Mouse (Mus musculus): Measurements from ENCODE around the gene Exoc4.

The Exoc4 gene

DNA sequence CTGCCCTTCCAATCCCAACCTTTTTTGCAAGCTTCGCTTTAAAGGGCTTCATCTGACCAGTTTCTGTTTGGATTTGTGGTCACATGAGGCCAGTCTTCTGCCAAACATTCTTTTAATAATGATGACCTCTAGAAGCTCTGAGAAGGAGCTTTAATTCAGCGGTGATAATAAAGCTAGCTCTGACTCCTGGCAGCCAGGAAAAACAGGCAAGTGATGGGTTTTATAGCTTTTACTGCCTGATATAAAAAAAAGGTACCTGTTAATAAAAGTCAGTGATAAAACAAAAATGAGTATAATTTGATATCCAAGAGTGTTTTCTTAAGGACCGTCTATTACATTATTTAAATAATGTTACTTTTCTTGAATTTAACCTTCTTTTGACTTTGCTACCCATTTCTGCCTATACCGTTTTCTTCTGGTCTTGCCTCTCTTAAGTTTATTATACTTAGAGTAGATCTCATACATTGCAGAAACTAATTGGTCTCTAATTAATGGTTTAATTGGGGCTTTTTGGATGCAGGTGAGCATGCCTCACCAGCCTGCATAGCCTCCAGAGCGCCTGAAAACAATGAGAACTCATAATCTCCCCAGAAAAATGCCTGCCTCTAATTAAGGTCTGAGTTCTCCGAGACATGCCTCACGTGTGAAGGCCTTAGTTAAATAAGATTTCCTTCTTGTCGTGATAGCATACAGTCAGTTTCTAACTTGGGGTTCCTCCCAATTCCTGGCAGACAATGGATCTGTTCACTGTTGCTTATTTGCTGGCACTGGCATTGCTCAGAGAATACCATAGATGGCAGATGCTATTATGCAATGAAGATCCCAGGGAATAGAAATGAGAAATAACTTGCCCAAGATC, 681.4 kb downstream of the Exoc4 start:
- no peak for DNase-seq (ENCODE audit: low spot score in 2 of 2)

DNA sequence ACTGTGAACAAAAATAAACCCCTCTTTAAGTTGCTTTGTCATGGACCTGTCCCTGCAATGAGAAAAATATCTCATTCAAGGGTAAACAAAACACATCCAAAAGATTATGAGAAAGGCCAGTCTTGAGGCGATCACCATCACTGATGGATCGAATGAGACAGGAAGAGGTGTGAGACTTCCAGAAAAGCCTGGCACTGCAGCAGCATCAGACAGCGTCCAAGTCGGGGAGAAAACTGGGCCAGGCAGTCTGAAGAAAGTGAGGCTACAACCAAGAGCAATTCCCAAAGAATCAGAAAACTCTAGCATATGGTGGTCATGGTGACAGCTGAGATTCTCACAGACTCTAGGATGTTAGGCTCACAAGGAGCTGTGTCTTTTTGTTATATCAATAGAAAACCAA, 689.0 kb downstream of the Exoc4 start:
- DNase-seq (ENCODE audit: low spot score in 2 of 2) = no peak

DNA sequence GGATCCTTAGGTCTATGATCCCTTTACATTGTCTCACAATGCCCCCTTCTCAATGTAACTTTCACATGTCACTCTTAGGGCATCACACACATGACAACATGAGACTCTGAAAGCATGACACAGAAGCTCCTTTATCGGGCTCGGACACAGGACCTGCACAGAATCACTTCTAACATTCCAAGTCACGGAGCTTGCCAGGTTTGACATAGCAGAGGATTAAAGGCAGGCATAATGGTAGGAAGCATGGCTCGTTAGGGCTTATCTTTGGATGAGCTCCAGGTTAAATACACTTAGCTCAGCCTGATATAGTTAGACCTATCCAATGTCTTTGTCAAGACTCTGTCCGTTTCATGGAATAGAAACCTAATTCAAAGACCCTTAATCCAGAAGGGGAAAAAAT, 690.3 kb downstream of the Exoc4 start:
- no peak for DNase-seq (ENCODE audit: low spot score in 2 of 2)

DNA sequence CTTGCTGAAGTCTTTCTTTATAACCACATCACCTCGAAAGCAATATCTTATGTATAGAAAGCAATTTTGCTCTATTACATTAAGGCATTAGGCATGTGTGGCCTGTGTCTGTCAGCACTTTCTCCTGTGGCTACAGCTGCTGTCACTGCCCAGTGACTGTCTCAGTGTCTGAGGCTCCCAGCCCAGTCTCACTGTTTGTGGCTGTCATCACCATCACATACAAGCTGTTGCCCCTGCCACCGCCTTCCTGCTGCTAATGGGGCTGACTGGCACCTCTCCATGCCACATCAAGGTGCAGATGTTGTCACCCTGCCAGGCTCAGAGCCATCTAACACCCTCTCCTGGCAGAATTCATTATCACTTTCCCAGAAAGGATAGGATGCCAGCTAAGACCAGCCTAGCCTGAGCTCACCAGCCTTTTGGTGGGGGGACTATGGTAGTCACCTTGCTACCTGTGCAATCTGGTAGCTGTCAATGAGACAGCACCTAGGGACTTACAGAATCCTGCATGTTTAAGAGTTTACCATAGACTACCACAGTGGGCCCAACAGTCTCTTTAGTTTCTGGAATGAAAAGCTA, 698.1 kb downstream of the Exoc4 start:
- DNase-seq (ENCODE audit: low spot score in 2 of 2) = no peak

DNA sequence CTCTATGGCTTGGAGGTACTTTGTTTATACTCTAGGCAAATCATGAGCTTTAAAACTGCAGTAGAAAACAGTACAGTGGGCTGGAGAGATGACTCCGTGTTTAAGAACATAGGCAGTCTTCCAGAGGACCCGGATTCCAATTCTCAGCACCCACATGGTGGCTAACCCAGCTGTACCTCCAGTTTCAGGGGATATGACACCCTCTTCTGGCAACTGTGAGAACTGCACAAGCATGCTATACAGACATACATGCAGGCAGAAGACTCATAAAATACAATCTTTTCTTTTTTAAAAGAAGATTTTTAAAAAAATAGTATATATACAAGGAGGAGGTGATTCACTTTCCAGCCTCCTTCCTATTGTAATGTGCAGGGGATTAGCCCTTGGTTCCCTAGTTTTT, 701.2 kb downstream of the Exoc4 start:
- no peak for DNase-seq (ENCODE audit: low spot score in 2 of 2)

GRCm38 (mm10) chr6:33955469-33955868, 706.6 kb downstream of the Exoc4 start:
- DNase-seq (ENCODE audit: low spot score in 2 of 2) = no peak

DNA sequence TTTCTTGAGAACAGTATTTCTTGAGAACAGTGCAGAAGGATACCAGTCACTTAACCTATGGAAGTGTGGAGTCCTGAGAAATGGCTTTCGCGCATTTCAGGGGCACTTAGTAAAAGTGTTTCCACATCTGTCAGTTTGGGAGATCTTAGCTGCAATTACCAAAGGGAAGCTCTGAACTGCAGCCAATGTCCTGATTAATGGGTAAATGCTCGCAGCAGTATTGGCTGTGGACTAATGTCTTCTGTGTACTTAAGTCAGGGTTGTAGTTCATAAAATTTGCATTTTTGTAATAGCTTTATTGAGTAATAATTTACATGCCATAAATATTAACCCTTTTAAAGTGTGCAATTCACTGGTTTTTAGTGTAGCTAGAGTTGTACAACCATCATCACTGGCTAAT, 709.4 kb downstream of the Exoc4 start:
- DNase-seq (ENCODE audit: low spot score in 2 of 2) = no peak

DNA sequence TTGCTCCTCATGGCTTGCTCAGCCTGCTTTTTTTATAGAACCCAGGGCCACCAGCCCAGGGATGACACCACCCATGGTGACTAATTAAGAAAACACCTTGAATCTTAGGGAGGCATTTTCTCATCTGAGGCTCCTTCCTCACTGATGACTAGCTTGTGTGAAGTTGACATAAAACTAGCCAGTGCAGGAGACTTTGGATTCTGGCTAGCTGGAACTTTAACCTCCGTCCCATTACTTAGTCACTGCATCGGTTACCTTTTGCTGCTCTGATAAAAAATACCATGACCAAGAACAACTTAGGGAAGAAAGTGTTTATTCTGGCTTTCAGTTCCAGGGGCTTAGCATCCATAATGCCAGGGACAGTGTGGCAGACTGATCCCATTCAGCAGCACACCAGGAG, 711.9 kb downstream of the Exoc4 start:
- DNase-seq (ENCODE audit: low spot score in 2 of 2) = no peak

DNA sequence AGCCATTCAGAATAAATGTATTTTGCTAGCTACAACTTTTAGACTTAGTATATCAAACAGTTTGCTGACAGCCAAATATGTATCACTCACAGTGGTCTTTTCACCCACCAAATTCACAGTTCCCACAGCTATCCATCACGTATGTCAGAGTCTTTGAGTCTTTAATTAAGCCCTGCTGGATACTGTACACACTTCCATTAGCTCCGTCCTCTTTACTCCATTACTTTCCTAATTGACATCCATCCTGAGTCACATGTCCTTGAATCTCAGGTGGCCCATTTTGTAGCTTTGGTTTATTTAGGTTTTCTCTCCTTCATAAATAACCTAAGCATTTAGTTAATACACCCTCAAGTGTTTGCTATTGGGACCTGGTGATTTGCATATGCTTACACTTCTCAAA, 714.2 kb downstream of the Exoc4 start:
- DNase-seq (ENCODE audit: low spot score in 2 of 2) = no peak

DNA sequence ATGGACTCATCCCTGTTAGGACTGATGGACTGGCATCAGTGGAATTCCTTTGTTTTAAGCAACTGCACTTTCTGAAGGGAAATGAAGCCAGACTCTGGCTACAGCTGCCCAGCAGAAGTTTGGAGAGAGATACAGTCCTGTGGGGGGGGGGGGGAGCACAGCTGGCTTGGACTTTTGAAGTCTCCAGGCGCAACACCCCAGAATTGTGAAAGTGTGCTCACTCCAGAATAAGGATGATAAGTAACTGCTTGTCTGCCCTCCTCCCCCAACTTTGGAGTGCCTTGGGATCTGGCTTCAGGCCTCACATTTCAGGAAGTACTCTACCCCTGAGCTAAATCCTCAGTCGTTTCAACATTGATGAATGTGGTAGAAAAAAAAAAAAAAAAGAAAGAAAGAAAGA, 716.7 kb downstream of the Exoc4 start:
- no peak for DNase-seq (ENCODE audit: low spot score in 2 of 2)

DNA sequence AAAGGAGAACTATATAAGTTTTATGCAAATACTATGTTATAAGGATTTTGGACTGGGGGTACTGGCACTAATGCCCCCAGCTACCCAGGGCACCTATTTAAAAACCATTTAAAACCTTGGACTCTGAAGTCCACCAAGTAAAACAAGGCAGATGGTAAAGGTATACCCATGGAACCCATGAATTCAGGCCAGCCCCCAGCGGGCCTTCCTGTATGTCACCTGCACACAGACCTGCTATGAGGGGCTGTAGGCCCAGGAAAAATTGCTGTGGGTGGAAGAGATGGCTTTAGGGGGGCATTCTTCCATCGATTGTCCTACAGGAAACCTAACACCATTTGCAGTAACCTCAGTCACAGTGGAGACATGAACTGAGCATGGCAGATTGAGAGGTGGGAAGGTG, 719.9 kb downstream of the Exoc4 start:
- DNase-seq (ENCODE audit: low spot score in 2 of 2) = no peak

DNA sequence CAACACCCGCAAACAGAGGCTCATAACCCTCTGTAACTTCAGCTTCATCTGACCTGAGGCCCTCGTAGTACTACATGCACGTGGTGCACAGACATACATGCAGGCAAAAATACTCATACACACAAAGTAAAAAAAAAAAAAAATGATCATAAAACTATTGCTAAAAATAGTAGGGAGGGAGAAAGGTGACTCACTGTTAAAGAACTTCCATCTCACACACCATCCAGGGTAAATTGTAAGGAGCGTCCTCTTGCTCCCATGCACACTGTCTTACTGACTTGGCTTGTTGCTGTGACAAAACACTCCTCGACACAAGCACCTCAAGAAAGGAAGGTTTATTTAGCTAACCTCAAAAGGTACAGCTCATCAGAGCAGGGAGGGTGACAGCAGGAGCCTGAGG, 723.9 kb downstream of the Exoc4 start:
- no peak for DNase-seq (ENCODE audit: low spot score in 2 of 2)

- no peak for DNase-seq (ENCODE audit: low spot score in 2 of 2)
Measured at GRCm38 (mm10) chr6:33976576-33976975, 727.7 kb downstream of the Exoc4 start.

DNA sequence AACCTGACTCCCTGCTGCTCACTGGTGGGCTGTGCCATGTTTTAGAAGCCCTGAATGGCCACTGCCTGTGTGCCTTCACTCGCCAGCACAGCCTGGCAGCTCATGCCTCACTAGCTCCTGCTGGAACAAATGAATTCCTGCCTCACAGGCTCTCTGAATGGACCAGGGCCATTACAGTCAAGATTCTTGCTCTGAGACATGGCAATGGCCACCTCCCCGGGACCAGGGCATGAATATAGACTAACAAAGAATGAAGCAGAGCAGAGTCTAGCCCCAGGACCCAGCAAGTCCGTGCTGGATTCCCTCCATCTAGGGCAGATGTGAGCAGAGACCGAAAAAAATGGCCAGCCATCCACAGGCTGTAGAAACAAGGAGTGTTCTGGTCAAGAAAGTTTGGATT, 728.6 kb downstream of the Exoc4 start:
- DNase-seq (ENCODE audit: low spot score in 2 of 2) = no peak

DNA sequence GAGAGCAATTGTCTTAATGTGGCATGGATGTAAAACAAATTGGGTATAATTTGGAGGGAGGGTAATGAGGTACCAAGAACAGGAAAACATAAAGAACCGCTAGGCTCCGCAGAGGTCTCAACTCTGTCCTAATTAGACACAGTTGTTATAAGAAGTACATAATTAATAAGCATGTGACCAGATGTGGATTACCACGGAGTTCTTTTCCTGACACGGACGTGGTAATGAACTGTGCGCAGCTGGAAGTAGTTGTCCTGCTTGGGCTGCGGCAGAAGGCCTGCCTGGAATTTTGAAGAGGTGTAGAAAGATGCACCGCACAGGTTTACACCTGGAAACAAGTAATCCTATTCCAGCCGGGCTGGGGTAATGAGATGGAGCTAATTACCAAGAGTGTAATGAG, 729.0 kb downstream of the Exoc4 start:
- DNase-seq (ENCODE audit: low spot score in 2 of 2) = no peak

DNA sequence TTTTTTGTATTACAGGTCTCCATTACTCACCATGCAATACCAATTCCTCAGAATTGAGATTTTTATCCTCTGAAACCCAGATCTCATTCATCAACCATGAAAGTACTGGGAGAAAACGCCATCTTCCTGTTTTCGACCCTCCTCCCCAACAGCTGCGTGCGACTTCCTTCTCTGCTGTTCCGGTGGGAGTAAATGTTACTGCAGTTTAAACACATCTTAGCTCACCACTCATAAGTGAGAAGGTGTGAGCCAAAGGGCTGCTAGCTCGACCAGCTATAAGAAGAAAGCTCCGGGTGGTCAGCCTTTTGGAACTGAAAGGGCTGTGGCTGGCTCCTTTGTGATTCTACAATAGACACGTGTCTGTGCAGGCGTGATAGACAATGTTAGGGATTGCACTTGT, 733.8 kb downstream of the Exoc4 start:
- DNase-seq (ENCODE audit: low spot score in 2 of 2) = no peak

DNA sequence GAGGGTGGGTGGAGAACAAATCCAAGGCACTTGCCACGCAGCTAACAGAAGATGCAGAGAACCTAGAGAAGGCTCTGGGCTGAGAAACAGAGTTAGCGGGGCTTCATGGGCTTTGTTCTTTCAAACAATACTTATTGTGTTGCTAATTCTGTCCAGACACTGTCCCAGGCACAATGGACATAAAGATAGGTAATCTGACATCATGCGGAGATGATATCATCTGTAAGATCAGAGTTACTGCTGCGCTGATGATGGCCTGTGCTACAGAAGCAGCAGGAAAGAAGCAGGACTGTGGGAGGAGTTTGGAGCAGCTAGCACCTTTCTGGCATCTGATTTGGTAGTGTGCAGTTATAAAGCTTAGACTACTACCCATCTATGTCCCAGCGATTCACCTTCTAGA, 738.2 kb downstream of the Exoc4 start:
- DNase-seq (ENCODE audit: low spot score in 2 of 2) = no peak

DNA sequence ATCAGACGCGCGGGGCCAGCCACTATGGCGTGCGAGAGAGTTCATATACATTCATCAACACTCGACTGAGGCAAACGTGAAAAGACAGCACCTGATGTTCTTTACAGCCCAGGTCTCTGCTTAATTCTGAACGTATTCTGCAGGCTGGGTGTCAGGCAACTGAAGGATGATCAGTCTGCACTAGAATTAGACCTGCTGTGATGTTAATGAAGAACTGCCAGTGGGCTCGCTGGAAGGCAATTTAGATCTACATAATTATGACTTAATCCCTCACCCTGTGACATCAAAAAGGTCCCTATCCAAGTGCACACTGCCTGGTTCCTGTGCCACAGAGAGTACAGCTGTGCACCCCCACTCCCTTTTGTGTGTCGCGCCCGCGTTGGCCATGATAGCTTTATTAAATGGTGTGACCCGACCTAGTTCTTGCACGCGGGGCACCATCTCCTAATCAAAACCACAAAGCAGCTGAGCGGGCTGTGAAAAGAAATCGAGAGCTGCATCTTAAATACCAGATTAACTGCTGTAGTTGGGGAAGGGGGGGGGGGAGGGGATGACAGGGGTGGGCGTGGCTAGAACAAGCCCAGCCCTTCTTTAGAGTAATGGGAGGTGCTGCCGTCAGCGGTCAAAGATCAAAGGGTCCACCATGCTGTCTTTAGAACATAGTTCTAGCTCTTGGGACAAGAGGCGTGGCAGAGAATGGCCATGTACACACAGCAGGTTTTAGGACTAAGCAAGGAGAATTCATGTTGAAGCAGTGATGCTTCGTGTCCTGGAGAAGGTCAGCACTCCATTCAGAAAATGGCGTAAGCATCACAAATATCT, 743.5 kb downstream of the Exoc4 start:
- DNase-seq (ENCODE audit: low spot score in 2 of 2) = no peak

GRCm38 (mm10) chr6:33993842-33994241, 745.0 kb downstream of the Exoc4 start:
- no peak for DNase-seq (ENCODE audit: low spot score in 2 of 2)

- DNase-seq (ENCODE audit: low spot score in 2 of 2) = no peak
Measured at GRCm38 (mm10) chr6:33998590-33998989, 749.7 kb downstream of the Exoc4 start.

- DNase-seq (ENCODE audit: low spot score in 2 of 2) = no peak
Measured at GRCm38 (mm10) chr6:33999530-33999929, 750.6 kb downstream of the Exoc4 start.

- DNase-seq (ENCODE audit: low spot score in 2 of 2) = no peak
Measured at GRCm38 (mm10) chr6:34000644-34001043, 751.8 kb downstream of the Exoc4 start.

- DNase-seq (ENCODE audit: low spot score in 2 of 2) = no peak
Measured at GRCm38 (mm10) chr6:34003033-34003432, 754.1 kb downstream of the Exoc4 start.

Data from frontal cortex, postnatal 36 days (tissue).